Mouse (Mus musculus) neural tube, postnatal 0 days (tissue): ENCODE measurements around the gene Qser1. TPM values are rescaled to one million over a fixed set of nuclear protein-coding genes. Genes with fewer than 3 reads are reported as not detected.

Experiments used
- polyA plus RNA-seq: library from polyadenylated mRNA; unstranded; fragments of >200 nt; fragmentation: Nextera tagmentation; extraction: Ambion mirVana; gene quantifications from 2 replicates; pipeline ENCODE4 v1.2.1, GENCODE M21; 2015

The Qser1 gene
- 3.3 and 3.9 TPM in 2 replicates for polyA plus RNA-seq

GRCm38 (mm10) chr2:104816371-104816827, at the start of gene Qser1:
Qser1 (minus strand) TSS chr2:104816760.

GRCm38 (mm10) chr2:104849276-104849990, 32.9 kb upstream of the Qser1 start, which contains the start of gene Prrg4:
Prrg4 (minus strand) TSS chr2:104849876.

GRCm38 (mm10) chr2:104742741-104743064, 73.9 kb downstream of the Qser1 start, which contains the start of gene Depdc7:
Depdc7 (minus strand) TSS chr2:104742878.

GRCm38 (mm10) chr2:104716279-104716678, 100.3 kb downstream of the Qser1 start, which contains the start of gene Pin1rt1:
Pin1rt1 (minus strand) TSS chr2:104716379.

GRCm38 (mm10) chr2:104711585-104712485, 104.7 kb downstream of the Qser1 start, which contains the start of gene Tcp11l1:
Tcp11l1 (minus strand) TSS chr2:104712169.

Other genes starting within 250 kb of the Qser1 start
- gene Cstf3, start 226.2 kb downstream of the Qser1 start, polyA plus RNA-seq, result 58.7 and 59.4 TPM in 2 replicates
- 60.2 and 65.9 TPM in 2 replicates for gene Tcp11l1, start 104.6 kb downstream of the Qser1 start, polyA plus RNA-seq
- gene Pin1rt1, start 100.4 kb downstream of the Qser1 start, polyA plus RNA-seq, result not detected in 2 replicates
- 2.5 and 2.8 TPM in 2 replicates for gene Depdc7, start 73.9 kb downstream of the Qser1 start, polyA plus RNA-seq
- 1.6 and 2.0 TPM in 2 replicates for gene Prrg4, start 33.1 kb upstream of the Qser1 start, polyA plus RNA-seq
- 5.5 and 7.4 TPM in 2 replicates for gene Ccdc73, start 51.0 kb upstream of the Qser1 start, polyA plus RNA-seq
- 181 and 200 TPM in 2 replicates for gene Eif3m, start 200.3 kb upstream of the Qser1 start, polyA plus RNA-seq